Mouse (Mus musculus): ENCODE data around the gene Klhl22.

- TF ChIP-seq POLR2A (IDR thresholded peaks at IDR 0.05; ENCODE audit: borderline replicate concordance, extremely low read depth, low read depth, low read length) (no peak), CTCF (IDR thresholded peaks at IDR 0.05; ENCODE audit: insufficient read depth, low read length) (no peak)
Measured at GRCm38 (mm10) chr16:17839976-17840375, 80.6 kb downstream of the Klhl22 start.

All from lung, adult 2 months (tissue).